9 mouse cellular contexts compared by ENCODE assay signal in genomic region chr15:101235728-101236327, GRCm38 (mm10). TPM values are rescaled to one million over a fixed set of nuclear protein-coding genes. Genes with fewer than 3 reads are reported as not detected.
DNase-seq lines count a peak whose midpoint lies in the region; ATAC-seq and TF ChIP-seq lines count a peak whose summit lies in the region.
"Had no signal": no experiment of that assay in that cellular context is flagged by ENCODE, and none has a peak within 500 bp of the region (broad histone marks: within the 10 kb centered on the region; RNA-seq: fewer than 3 reads in every experiment).

No protein-coding gene starts in this region.

- 25% methylated on average over 12 of the region's 12 CpGs for WGBS in heart, embryonic 13.5 days
- 45% methylated on average over 12 of the region's 12 CpGs for WGBS in midbrain, embryonic 13.5 days
- 50% methylated on average over 12 of the region's 12 CpGs for WGBS in midbrain, postnatal 0 days
- WGBS in intestine, postnatal 0 days: 15% methylated on average over 12 of the region's 12 CpGs
- 11% methylated on average over 12 of the region's 12 CpGs for WGBS in small intestine, adult 2 months

- peak overlapping the region; percentile 47; the same call in 1 of the 2 replicates for H3K9ac ChIP-seq in heart, embryonic 13.5 days
- H3K9ac ChIP-seq in midbrain, embryonic 13.5 days (replicated peaks): 0 out of 2 replicates have a peak overlapping the region, but pooled peaks have one; percentile 25
- H3K9ac ChIP-seq in midbrain, postnatal 0 days (replicated peaks; ENCODE audit: low read length, poor library complexity, severe bottlenecking): no peak overlapping the region
- no peak overlapping the region for H3K9ac ChIP-seq in intestine, postnatal 0 days (ENCODE audit: low read depth, low read length)

- intact Hi-C loops in heart, postnatal 36 days (cut with DNase I): no loop called here

- H3K4me3 ChIP-seq in heart, embryonic 13.5 days: no peak overlapping the region
- H3K4me3 ChIP-seq in midbrain, embryonic 13.5 days (replicated peaks): no peak overlapping the region
- no peak overlapping the region for H3K4me3 ChIP-seq in midbrain, postnatal 0 days (ENCODE audit: low read depth, low read length)
- no peak overlapping the region for H3K4me3 ChIP-seq in intestine, postnatal 0 days (ENCODE audit: low read depth, low read length)
- peak overlapping the region; percentile 13 for H3K4me3 ChIP-seq in small intestine, adult 2 months (ENCODE audit: low read depth, low read length)

- DNase-seq in heart, postnatal 36 days: no peak
- no peak for DNase-seq in midbrain, postnatal 0 days (ENCODE audit: low spot score)
- no peak for DNase-seq in cerebellum, postnatal 10 days
- DNase-seq in yolk sac, embryonic 10.5 days (ENCODE audit: low spot score): no peak

- peaks cover 22% of the 10 kb centered on the region; the same call in 1 of the 2 replicates for H3K27me3 ChIP-seq in heart, embryonic 13.5 days (replicated peaks)
- peaks cover 13% of the 10 kb centered on the region for H3K27me3 ChIP-seq in midbrain, embryonic 13.5 days
- no peaks in the 10 kb centered on the region for H3K27me3 ChIP-seq in midbrain, postnatal 0 days (ENCODE audit: insufficient read depth, low read length)
- H3K27me3 ChIP-seq in intestine, postnatal 0 days (replicated peaks; ENCODE audit: control insufficient read depth, insufficient read depth, low read length): no peaks in the 10 kb centered on the region
- no peaks in the 10 kb centered on the region for H3K27me3 ChIP-seq in small intestine, adult 2 months (ENCODE audit: control insufficient read depth, insufficient read depth, low read length)

- ATAC-seq in heart, embryonic 13.5 days (ENCODE audit: extremely low read depth, insufficient number of reproducible peaks, low FRiP score, low TSS enrichment): no peak
- ATAC-seq in midbrain, embryonic 13.5 days: no peak
- ATAC-seq in midbrain, postnatal 0 days (ENCODE audit: low FRiP score): no peak
- ATAC-seq in intestine, postnatal 0 days: peak; percentile 4; the same call in 1 of the 2 replicates

- H3K4me2 ChIP-seq in heart, embryonic 13.5 days: peak overlapping the region; percentile 30
- no peak overlapping the region for H3K4me2 ChIP-seq in midbrain, embryonic 13.5 days (replicated peaks)
- no peak overlapping the region for H3K4me2 ChIP-seq in midbrain, postnatal 0 days (ENCODE audit: low read depth, low read length, poor library complexity, severe bottlenecking)
- H3K4me2 ChIP-seq in intestine, postnatal 0 days (replicated peaks; ENCODE audit: low read depth): peak overlapping the region; percentile 43

- no peak for TF ChIP-seq POLR2A in small intestine, adult 2 months (IDR thresholded peaks at IDR 0.05; ENCODE audit: low read depth, low read length)

- no peaks in the 10 kb centered on the region for H3K9me3 ChIP-seq in heart, embryonic 13.5 days
- no peaks in the 10 kb centered on the region for H3K9me3 ChIP-seq in midbrain, embryonic 13.5 days
- no peaks in the 10 kb centered on the region for H3K9me3 ChIP-seq in midbrain, postnatal 0 days (ENCODE audit: low read length)
- H3K9me3 ChIP-seq in intestine, postnatal 0 days (ENCODE audit: control insufficient read depth): no peaks in the 10 kb centered on the region

- H3K27ac ChIP-seq in heart, embryonic 13.5 days (replicated peaks): no peak overlapping the region
- H3K27ac ChIP-seq in midbrain, embryonic 13.5 days: no peak overlapping the region
- no peak overlapping the region for H3K27ac ChIP-seq in midbrain, postnatal 0 days (ENCODE audit: low read depth, low read length)
- H3K27ac ChIP-seq in intestine, postnatal 0 days (ENCODE audit: low read depth, low read length): peak overlapping the region; percentile 83
- H3K27ac ChIP-seq in small intestine, adult 2 months (ENCODE audit: insufficient read depth, low read depth, low read length): peak overlapping the region; percentile 78

- H3K4me1 ChIP-seq in heart, embryonic 13.5 days: peaks cover 40% of the 10 kb centered on the region
- H3K4me1 ChIP-seq in midbrain, embryonic 13.5 days (replicated peaks): peaks cover 19% of the 10 kb centered on the region
- H3K4me1 ChIP-seq in midbrain, postnatal 0 days (ENCODE audit: insufficient read depth, low read length): no peaks in the 10 kb centered on the region; the same call in 1 of the 2 replicates
- H3K4me1 ChIP-seq in intestine, postnatal 0 days (replicated peaks; ENCODE audit: control insufficient read depth, insufficient read depth, low read length): peaks cover 3% of the 10 kb centered on the region; the same call in 1 of the 2 replicates
- H3K4me1 ChIP-seq in small intestine, adult 2 months (ENCODE audit: control insufficient read depth, insufficient read depth, insufficient read length, low read length): peaks cover 29% of the 10 kb centered on the region

- TF ChIP-seq CTCF in midbrain, postnatal 0 days (IDR thresholded peaks at IDR 0.05): no peak
- no peak for TF ChIP-seq CTCF in intestine, postnatal 0 days (IDR thresholded peaks at IDR 0.05; ENCODE audit: low read depth)
- no peak for TF ChIP-seq CTCF in small intestine, adult 2 months (IDR thresholded peaks at IDR 0.05; ENCODE audit: extremely low read depth, insufficient read length, insufficient replicate concordance, low read depth, low read length)

- peaks cover 17% of the 10 kb centered on the region for H3K36me3 ChIP-seq in heart, embryonic 13.5 days
- H3K36me3 ChIP-seq in midbrain, embryonic 13.5 days: peaks cover 9% of the 10 kb centered on the region
- H3K36me3 ChIP-seq in midbrain, postnatal 0 days (ENCODE audit: insufficient read depth, low read length): no peaks in the 10 kb centered on the region
- H3K36me3 ChIP-seq in intestine, postnatal 0 days (ENCODE audit: control insufficient read depth, insufficient read depth): peaks cover 9% of the 10 kb centered on the region; the same call in 1 of the 2 replicates
- no peaks in the 10 kb centered on the region for H3K36me3 ChIP-seq in small intestine, adult 2 months (ENCODE audit: control insufficient read depth, insufficient read depth, low read length)

RNA-seq across cellular contexts. Expression of gene Grasp, which starts 11.8 kb away (rescaled TPM):
- 3.8 and 4.4 TPM in 2 replicates for polyA plus RNA-seq in heart, embryonic 13.5 days (2015; fragmentation: Nextera tagmentation; extraction: Ambion mirVana)
- 10 to 100 TPM; 10.7 to 12.0 TPM for total RNA-seq in heart, postnatal 36 days (2021)
- polyA plus RNA-seq in midbrain, embryonic 13.5 days (2015; fragmentation: Nextera tagmentation; extraction: Ambion mirVana): 1.7 and 2.4 TPM in 2 replicates
- 6.3 and 7.7 TPM in 2 replicates for total RNA-seq in midbrain, postnatal 0 days (2014; rRNA removed)
- 1.8 and 1.9 TPM in 2 replicates for polyA plus RNA-seq in midbrain, postnatal 0 days (2015; fragmentation: Nextera tagmentation; extraction: Ambion mirVana)
- polyA plus RNA-seq in intestine, postnatal 0 days (2015; fragmentation: Nextera tagmentation; extraction: Ambion mirVana): 1.7 and 2.0 TPM in 2 replicates
- 7.3 and 8.5 TPM in 2 replicates for polyA plus RNA-seq in small intestine, adult 2 months (2012; rRNA removed)

RNA-seq across cellular contexts. Expression of gene Nr4a1, which starts 18.2 kb away (rescaled TPM):
- 10.4 and 10.8 TPM in 2 replicates for polyA plus RNA-seq in heart, embryonic 13.5 days (2015; fragmentation: Nextera tagmentation; extraction: Ambion mirVana)
- 10 to 100 TPM in 1 of 2 experiments, 1 to 10 TPM in 1; 5.2 to 98.5 TPM for total RNA-seq in heart, postnatal 36 days (2021)
- 2.8 and 3.1 TPM in 2 replicates for polyA plus RNA-seq in midbrain, embryonic 13.5 days (2015; fragmentation: Nextera tagmentation; extraction: Ambion mirVana)
- total RNA-seq in midbrain, postnatal 0 days (2014; rRNA removed): 6.9 and 7.7 TPM in 2 replicates
- polyA plus RNA-seq in midbrain, postnatal 0 days (2015; fragmentation: Nextera tagmentation; extraction: Ambion mirVana): 6.9 and 7.0 TPM in 2 replicates
- polyA plus RNA-seq in intestine, postnatal 0 days (2015; fragmentation: Nextera tagmentation; extraction: Ambion mirVana): 5.9 and 10.0 TPM in 2 replicates
- 6.5 and 9.7 TPM in 2 replicates for polyA plus RNA-seq in small intestine, adult 2 months (2012; rRNA removed)

RNA-seq across cellular contexts. Expression of gene Atg101, which starts 48.2 kb away (rescaled TPM):
- 50.6 and 56.1 TPM in 2 replicates for polyA plus RNA-seq in heart, embryonic 13.5 days (2015; fragmentation: Nextera tagmentation; extraction: Ambion mirVana)
- 10 to 100 TPM; 23.7 to 23.9 TPM for total RNA-seq in heart, postnatal 36 days (2021)
- 79.1 and 82.8 TPM in 2 replicates for polyA plus RNA-seq in midbrain, embryonic 13.5 days (2015; fragmentation: Nextera tagmentation; extraction: Ambion mirVana)
- 33.5 and 61.1 TPM in 2 replicates for total RNA-seq in midbrain, postnatal 0 days (2014; rRNA removed)
- polyA plus RNA-seq in midbrain, postnatal 0 days (2015; fragmentation: Nextera tagmentation; extraction: Ambion mirVana): 74.2 and 75.6 TPM in 2 replicates
- polyA plus RNA-seq in intestine, postnatal 0 days (2015; fragmentation: Nextera tagmentation; extraction: Ambion mirVana): 46.5 and 50.9 TPM in 2 replicates
- 13.7 and 38.4 TPM in 2 replicates for polyA plus RNA-seq in small intestine, adult 2 months (2012; rRNA removed)

RNA-seq across cellular contexts. Expression of gene 6030408B16Rik, which starts 57.2 kb away (rescaled TPM):
- 2.4 and 3.0 TPM in 2 replicates for polyA plus RNA-seq in heart, embryonic 13.5 days (2015; fragmentation: Nextera tagmentation; extraction: Ambion mirVana)
- total RNA-seq in heart, postnatal 36 days (2021): 1 to 10 TPM in 1 of 2 experiments, under 1 TPM in 1; 0.94 to 1.4 TPM
- polyA plus RNA-seq in midbrain, embryonic 13.5 days (2015; fragmentation: Nextera tagmentation; extraction: Ambion mirVana): 0.26 and 0.46 TPM in 2 replicates
- total RNA-seq in midbrain, postnatal 0 days (2014; rRNA removed): not detected in 2 replicates
- 0.22 and 0.33 TPM in 2 replicates for polyA plus RNA-seq in midbrain, postnatal 0 days (2015; fragmentation: Nextera tagmentation; extraction: Ambion mirVana)
- 0.48 and 0.77 TPM in 2 replicates for polyA plus RNA-seq in intestine, postnatal 0 days (2015; fragmentation: Nextera tagmentation; extraction: Ambion mirVana)
- polyA plus RNA-seq in small intestine, adult 2 months (2012; rRNA removed): 0.14 and 0.24 TPM in 2 replicates
- total RNA-seq: layer of hippocampus, postnatal 10 days had no signal

Comparison
In these comparisons a context has a peak if more than half of its experiments do, and no peak if none do; other contexts are left out.
1. H3K9ac ChIP-seq: peak in heart, embryonic 13.5 days (single experiment) and midbrain, embryonic 13.5 days (single experiment); none in midbrain, postnatal 0 days (single experiment) and intestine, postnatal 0 days (single experiment).
2. H3K27ac ChIP-seq: peak in intestine, postnatal 0 days (single experiment) and small intestine, adult 2 months (single experiment); none in heart, embryonic 13.5 days (single experiment), midbrain, embryonic 13.5 days (single experiment) and midbrain, postnatal 0 days (single experiment).
3. H3K4me2 ChIP-seq: peak in heart, embryonic 13.5 days (single experiment) and intestine, postnatal 0 days (single experiment); none in midbrain, embryonic 13.5 days (single experiment) and midbrain, postnatal 0 days (single experiment).